Mouse (Mus musculus) limb, embryonic 11.5 days (tissue): ENCODE measurements at regions not wholly inside any gene's neighbourhood (a gene's known extent, or its start where the extent isn't known, plus 50 kb on each side); places are given as distances from the start of the nearest gene placed in this dataset.

Experiments used
- ATAC-seq: fragments of 200-750 bp; cut with Nextera tagmentation; 2 replicates; pipeline ENCODE4 v1.8.0; 2017; ENCODE audit warnings: low read depth; ENCODE audit not compliant: insufficient number of reproducible peaks, low FRiP score, low TSS enrichment
- DNase-seq: peaks from one replicate; pipeline ENCODE4 v3.0.0-alpha.2; 2015; ENCODE audit warnings: low spot score
- H3K27ac ChIP-seq: fragments of 300-500 bp; sonication (generic); replicated peaks from 2 replicates; pipeline ENCODE4 v1.5.1; 2014; ENCODE audit warnings: low read depth, mild to moderate bottlenecking, low read length
- H3K27me3 ChIP-seq: fragments of 300-500 bp; sonication (generic); 2 replicates; pipeline ENCODE4 v1.6.1; 2014; ENCODE audit warnings: mild to moderate bottlenecking, low read length, mixed read lengths; ENCODE audit not compliant: control insufficient read depth, insufficient read depth
- H3K36me3 ChIP-seq: fragments of 300-500 bp; sonication (generic); 2 replicates; pipeline ENCODE4 v1.6.1; 2014; ENCODE audit warnings: mild to moderate bottlenecking, low read length, moderate library complexity, mixed read lengths; ENCODE audit not compliant: control insufficient read depth, insufficient read depth
- H3K4me1 ChIP-seq: fragments of 300-500 bp; sonication (generic); 2 replicates; pipeline ENCODE4 v1.6.1; 2014; ENCODE audit warnings: low read length, mixed read lengths; ENCODE audit not compliant: control insufficient read depth, insufficient read depth
- H3K4me2 ChIP-seq: fragments of 300-500 bp; sonication (generic); 2 replicates; pipeline ENCODE4 v1.6.1; 2014; ENCODE audit warnings: low read depth, mild to moderate bottlenecking, moderate library complexity; ENCODE audit not compliant: severe bottlenecking
- H3K4me3 ChIP-seq: fragments of 300-500 bp; sonication (generic); 2 replicates; pipeline ENCODE4 v1.5.1; 2014; ENCODE audit warnings: low read depth, low read length
- H3K9ac ChIP-seq: fragments of 300-500 bp; sonication (generic); 2 replicates; pipeline ENCODE4 v1.6.1; 2014; ENCODE audit warnings: mild to moderate bottlenecking, low read length
- H3K9me3 ChIP-seq: fragments of 300-500 bp; sonication (generic); 2 replicates; pipeline ENCODE4 v1.6.1; 2016; ENCODE audit warnings: low read length; ENCODE audit not compliant: control insufficient read depth
- WGBS: fragments of 180-500 bp; shearing (Covaris S2); extraction: QIAGEN DNeasy Blood & Tissue Kit; methylation state at CpG from one replicate; pipeline ENCODE4 v1.1.7; 2014; 5-methylcytosine and 5-hydroxymethylcytosine counted together

DNA sequence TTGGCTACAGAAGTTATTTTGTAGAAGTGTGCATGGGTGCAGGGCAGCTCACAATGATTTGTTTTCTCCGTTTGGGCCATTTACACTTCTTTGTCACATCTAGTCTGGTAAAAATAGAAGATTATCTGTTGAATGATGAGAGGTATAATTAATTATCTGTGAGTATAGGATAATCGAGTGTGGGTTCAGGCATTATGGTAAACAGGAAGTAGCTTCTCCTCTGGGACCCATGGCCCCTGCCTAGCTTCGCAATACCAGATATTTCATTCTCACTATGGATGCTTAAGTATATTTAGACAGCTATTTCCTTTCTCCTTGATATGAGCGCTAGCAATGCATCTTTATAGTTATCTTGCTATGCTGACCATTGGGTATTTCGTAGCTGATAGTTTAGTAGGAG is 1373.7 kb upstream of the Pcdh20 start:
- Histone ChIP-seq H3K9ac (no peak overlapping the region), H3K4me1 (no peaks in the 10 kb centered on the region), H3K27ac (no peak overlapping the region), H3K9me3 (no peaks in the 10 kb centered on the region), H3K4me2 (no peak overlapping the region), H3K4me3 (no peak overlapping the region), H3K36me3 (no peaks in the 10 kb centered on the region), H3K27me3 (no peaks in the 10 kb centered on the region)
- WGBS, result 87% methylated on average over 5 of the region's 5 CpGs
- ATAC-seq (no peak), DNase-seq (no peak)

DNA sequence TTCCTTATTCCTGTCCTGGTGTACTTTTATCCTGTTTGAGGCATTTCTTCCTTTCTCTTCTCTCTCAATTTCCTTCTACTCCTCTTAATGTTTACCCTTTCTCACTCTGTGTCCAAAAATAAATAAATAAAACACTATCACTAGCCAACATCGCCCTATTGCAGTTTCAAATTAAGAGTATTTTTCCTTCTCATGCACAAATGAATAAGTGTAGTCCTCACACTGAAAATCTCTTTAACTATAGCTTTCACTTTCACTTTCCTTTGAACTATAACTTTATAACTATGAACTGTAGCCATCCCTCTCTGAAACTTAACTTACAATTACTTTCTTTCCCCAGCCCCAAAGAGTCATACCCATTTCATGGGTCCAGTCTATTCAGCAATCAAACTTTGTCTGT is 1355.5 kb upstream of the Pcdh20 start:
- Histone ChIP-seq H3K4me3 (no peak overlapping the region), H3K9ac (no peak overlapping the region), H3K27me3 (no peaks in the 10 kb centered on the region), H3K4me2 (no peak overlapping the region), H3K4me1 (no peaks in the 10 kb centered on the region), H3K9me3 (no peaks in the 10 kb centered on the region), H3K27ac (no peak overlapping the region), H3K36me3 (no peaks in the 10 kb centered on the region)
- WGBS, result 86% methylated on average over 1 of the region's 1 CpGs
- no peak for ATAC-seq
- no peak for DNase-seq

DNA sequence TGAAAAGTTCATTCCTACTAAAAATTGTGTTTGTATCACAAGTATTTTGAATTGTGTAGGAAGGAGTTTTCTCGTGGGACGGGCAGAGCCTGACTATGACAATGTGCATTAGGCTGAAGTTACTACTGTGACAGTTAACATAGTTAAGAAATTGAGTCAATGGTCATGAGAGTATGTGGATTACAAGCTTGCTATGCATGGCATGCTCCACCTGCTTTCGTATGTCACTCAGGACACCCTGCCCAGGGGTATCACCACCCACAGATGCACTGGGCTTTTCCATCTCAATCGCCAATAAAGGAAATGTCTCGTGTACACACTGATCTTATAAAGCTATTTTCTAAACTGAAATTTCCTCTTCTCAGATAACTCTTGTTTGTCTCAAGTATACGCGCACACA is 1354.8 kb upstream of the Pcdh20 start:
- Histone ChIP-seq H3K4me3 (no peak overlapping the region), H3K27me3 (no peaks in the 10 kb centered on the region), H3K9ac (no peak overlapping the region), H3K36me3 (no peaks in the 10 kb centered on the region), H3K4me1 (no peaks in the 10 kb centered on the region), H3K4me2 (no peak overlapping the region), H3K9me3 (no peaks in the 10 kb centered on the region), H3K27ac (no peak overlapping the region)
- WGBS, result 80% methylated on average over 7 of the region's 7 CpGs
- DNase-seq, result no peak
- ATAC-seq, result no peak

DNA sequence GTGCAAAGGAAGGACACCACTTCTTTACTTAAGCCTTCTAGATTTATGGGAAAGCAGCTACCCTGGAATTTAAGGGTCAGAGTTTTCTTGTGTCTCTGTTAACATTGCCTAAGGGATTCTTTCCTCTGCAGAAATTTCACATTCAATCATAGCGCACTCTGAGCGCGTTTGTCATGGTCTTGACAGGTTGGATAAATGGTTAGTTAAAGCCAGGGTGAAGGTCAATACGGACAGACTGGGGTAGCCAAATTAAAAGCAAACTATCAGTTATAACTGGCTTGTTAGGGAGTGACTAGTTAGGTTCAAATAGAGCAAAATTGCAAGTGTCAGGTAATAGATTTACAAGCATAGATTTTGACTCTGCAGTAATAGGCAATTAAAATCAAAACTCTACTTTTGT is 1352.2 kb upstream of the Pcdh20 start:
- Histone ChIP-seq H3K4me1 (no peaks in the 10 kb centered on the region), H3K9me3 (no peaks in the 10 kb centered on the region), H3K27ac (no peak overlapping the region), H3K4me2 (no peak overlapping the region), H3K27me3 (no peaks in the 10 kb centered on the region), H3K4me3 (no peak overlapping the region), H3K9ac (no peak overlapping the region), H3K36me3 (no peaks in the 10 kb centered on the region)
- 24% methylated on average over 4 of the region's 4 CpGs for WGBS
- ATAC-seq, result no peak
- DNase-seq, result peak; percentile 26

- 81% methylated on average over 5 of the region's 5 CpGs for WGBS
- Histone ChIP-seq H3K9me3 (no peaks in the 10 kb centered on the region), H3K4me1 (no peaks in the 10 kb centered on the region), H3K4me3 (no peak overlapping the region), H3K4me2 (no peak overlapping the region), H3K36me3 (no peaks in the 10 kb centered on the region), H3K9ac (no peak overlapping the region), H3K27ac (no peak overlapping the region), H3K27me3 (no peaks in the 10 kb centered on the region)
- DNase-seq, result no peak
- ATAC-seq, result no peak
These were observed 1351.0 kb upstream of the Pcdh20 start for GRCm38 (mm10) chr14:89822207-89822606.

- no peaks in the 10 kb centered on the region for H3K9me3 ChIP-seq
- no peaks in the 10 kb centered on the region for H3K4me1 ChIP-seq
- no peak for DNase-seq
- no peaks in the 10 kb centered on the region for H3K27me3 ChIP-seq
- H3K9ac ChIP-seq, result no peak overlapping the region
- ATAC-seq, result no peak
- 52% methylated on average over 1 of the region's 1 CpGs for WGBS
- no peak overlapping the region for H3K4me3 ChIP-seq
- no peak overlapping the region for H3K27ac ChIP-seq
- no peak overlapping the region for H3K4me2 ChIP-seq
- no peaks in the 10 kb centered on the region for H3K36me3 ChIP-seq
These were observed 1335.6 kb upstream of the Pcdh20 start for GRCm38 (mm10) chr14:89806825-89807224.

GRCm38 (mm10) chr14:89804677-89805234 is 1333.6 kb upstream of the Pcdh20 start:
- H3K27ac ChIP-seq, result no peak overlapping the region
- no peak overlapping the region for H3K9ac ChIP-seq
- DNase-seq (no peak), ATAC-seq (no peak)
- no peak overlapping the region for H3K4me2 ChIP-seq
- H3K4me1 ChIP-seq, result no peaks in the 10 kb centered on the region
- H3K36me3 ChIP-seq, result no peaks in the 10 kb centered on the region
- no peaks in the 10 kb centered on the region for H3K27me3 ChIP-seq
- 84% methylated on average over 2 of the region's 2 CpGs for WGBS
- H3K4me3 ChIP-seq, result no peak overlapping the region
- H3K9me3 ChIP-seq, result no peaks in the 10 kb centered on the region

DNA sequence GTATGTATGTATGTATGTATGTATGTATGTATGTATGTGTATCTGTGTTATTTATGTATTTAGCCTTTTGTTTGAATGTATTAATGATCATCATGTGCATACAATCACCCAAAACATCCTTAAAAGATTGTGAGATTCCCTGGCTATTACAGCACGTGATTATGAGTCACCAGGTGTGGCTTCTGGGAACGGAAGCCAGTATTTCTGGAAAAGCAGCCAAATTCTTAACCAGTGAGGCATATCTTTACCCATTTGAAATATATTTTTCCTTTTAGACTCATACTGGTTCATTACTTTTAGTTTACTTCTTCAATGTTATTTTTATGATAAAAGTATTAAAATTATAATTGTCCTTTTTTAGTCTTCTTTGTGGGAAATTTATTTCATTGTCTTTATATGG is 1284.6 kb upstream of the Pcdh20 start:
- no peak overlapping the region for H3K4me2 ChIP-seq
- H3K9me3 ChIP-seq, result no peaks in the 10 kb centered on the region
- H3K36me3 ChIP-seq, result no peaks in the 10 kb centered on the region
- 82% methylated on average over 2 of the region's 2 CpGs for WGBS
- H3K4me1 ChIP-seq, result no peaks in the 10 kb centered on the region
- no peak overlapping the region for H3K4me3 ChIP-seq
- no peak for ATAC-seq
- DNase-seq, result no peak
- H3K9ac ChIP-seq, result no peak overlapping the region
- H3K27me3 ChIP-seq, result no peaks in the 10 kb centered on the region
- no peak overlapping the region for H3K27ac ChIP-seq

DNA sequence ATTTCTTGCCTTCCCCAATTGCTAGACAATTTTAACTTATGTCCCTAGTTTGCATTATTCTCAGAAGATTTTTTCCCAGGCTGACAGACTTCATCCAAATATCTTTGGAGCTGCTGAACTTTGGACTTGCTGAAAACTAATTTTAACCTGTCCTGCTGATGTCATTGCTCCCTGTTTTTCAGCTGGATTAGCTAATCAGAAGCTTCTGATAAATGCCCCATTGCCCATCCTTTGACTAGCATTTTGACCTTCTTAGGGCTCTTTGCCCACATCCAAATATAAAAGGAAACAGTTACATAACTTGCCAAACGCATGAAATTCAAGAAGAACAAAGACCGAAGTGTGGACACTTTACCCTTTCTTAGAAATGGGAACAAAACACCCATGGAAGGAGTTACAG is 1242.5 kb upstream of the Pcdh20 start:
- Histone ChIP-seq H3K9ac (no peak overlapping the region), H3K4me2 (no peak overlapping the region), H3K9me3 (no peaks in the 10 kb centered on the region), H3K36me3 (no peaks in the 10 kb centered on the region), H3K4me3 (no peak overlapping the region), H3K27me3 (no peaks in the 10 kb centered on the region), H3K4me1 (no peaks in the 10 kb centered on the region), H3K27ac (no peak overlapping the region)
- no peak for ATAC-seq
- 87% methylated on average over 2 of the region's 2 CpGs for WGBS
- DNase-seq, result no peak
